Mouse (Mus musculus): ENCODE data around the gene Gm6890. TPM values are rescaled to one million over a fixed set of nuclear protein-coding genes. Genes with fewer than 3 reads are reported as not detected.
"Not testable (repeated sequence)": the region's sequence is repeated elsewhere in the genome, so short reads cannot be mapped to it uniquely, and the experiment has no call there.

The Gm6890 gene
- total RNA-seq (2014; fragmentation: Nextera tagmentation) (not detected in 2 replicates), total RNA-seq (2017) (not detected in 2 replicates)

DNA sequence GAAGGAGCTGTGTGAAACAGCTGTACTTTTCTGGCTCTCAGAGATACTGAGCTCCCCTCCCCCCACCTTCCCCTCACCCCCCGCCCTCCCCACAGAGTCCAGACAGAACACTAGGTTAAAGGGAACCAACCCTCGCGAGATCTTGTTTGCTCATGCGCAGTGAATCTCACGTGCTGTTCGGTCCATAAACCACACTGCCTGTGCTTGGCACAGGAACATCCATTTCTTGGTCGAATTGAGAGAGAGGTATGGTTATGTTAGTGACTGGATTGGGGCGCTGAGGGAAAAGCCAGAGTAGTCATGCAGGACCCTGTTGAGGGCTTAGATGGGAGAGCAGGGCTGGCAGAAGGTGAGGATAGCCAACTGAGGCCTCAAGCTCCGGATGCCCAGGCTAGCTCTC is at the start of gene Gm6890:
TSS of gene Gm6890 (plus strand) at position 301 of the 400 bp plus-strand sequence.
- ATAC-seq (replicated peaks; ENCODE audit: poor library complexity, severe bottlenecking), result not testable (repeated sequence)

DNA sequence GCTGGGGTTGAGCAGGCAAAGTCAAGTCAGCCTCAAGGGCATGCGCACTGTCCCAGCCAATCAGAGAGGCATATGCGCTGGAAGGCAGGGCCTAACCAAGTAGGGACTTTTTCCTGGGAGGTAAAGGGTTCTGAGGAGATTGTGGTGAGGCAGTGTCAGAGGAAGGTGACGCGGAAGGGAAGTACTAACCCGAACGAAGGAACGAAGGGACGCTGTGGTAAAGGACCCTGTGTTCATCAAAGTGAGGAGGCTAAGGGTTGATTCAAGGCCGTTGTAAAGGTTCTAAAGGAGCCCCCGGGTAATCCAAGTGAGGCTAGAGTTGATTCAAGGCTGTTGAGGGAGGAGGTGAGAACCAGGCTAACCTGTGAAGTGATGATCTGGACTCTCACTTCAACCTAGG is 14.5 kb upstream of the Gm6890 start:
- not testable (repeated sequence) for ATAC-seq (replicated peaks; ENCODE audit: poor library complexity, severe bottlenecking)

DNA sequence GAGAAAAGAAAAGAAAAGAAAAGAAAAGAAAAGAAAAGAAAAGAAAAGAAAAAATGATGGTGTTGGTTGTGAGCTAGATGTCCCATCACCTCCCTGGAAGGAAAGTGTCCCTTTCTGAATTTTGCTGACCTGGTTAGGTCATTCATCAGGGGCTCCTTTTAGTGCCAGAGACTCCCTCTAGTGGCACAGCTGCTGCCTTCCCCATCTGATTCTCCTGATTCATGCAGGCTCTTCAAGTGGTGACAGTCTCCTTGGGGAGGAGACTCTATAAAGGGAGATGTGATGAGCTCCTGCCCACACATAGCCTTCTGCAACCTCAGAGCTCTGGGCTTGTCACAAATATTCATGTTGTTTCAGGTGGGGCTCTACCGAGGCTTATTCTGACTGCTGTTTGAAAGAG is 30.0 kb downstream of the Gm6890 start:
- ATAC-seq (replicated peaks; ENCODE audit: poor library complexity, severe bottlenecking), result not testable (repeated sequence)

Other genes with a start within 250 kb of the Gm6890 start
- not detected in 2 replicates for gene Olfr1326-ps1, start 166.0 kb upstream of the Gm6890 start, total RNA-seq (2014; fragmentation: Nextera tagmentation)
- gene Olfr1326-ps1, start 166.0 kb upstream of the Gm6890 start, total RNA-seq (2017), result not detected in 2 replicates
- not detected in 2 replicates for gene Olfr1325, start 148.2 kb upstream of the Gm6890 start, total RNA-seq (2014; fragmentation: Nextera tagmentation)
- not detected in 2 replicates for gene Olfr1325, start 148.2 kb upstream of the Gm6890 start, total RNA-seq (2017)
- not detected in 2 replicates for gene Gm5640, start 95.3 kb upstream of the Gm6890 start, total RNA-seq (2014; fragmentation: Nextera tagmentation)
- gene Gm5640, start 95.3 kb upstream of the Gm6890 start, total RNA-seq (2017), result not detected in 2 replicates
- gene Gm5936, start 96.3 kb downstream of the Gm6890 start, total RNA-seq (2014; fragmentation: Nextera tagmentation), result not detected in 2 replicates
- gene Gm5936, start 96.3 kb downstream of the Gm6890 start, total RNA-seq (2017), result not detected in 2 replicates